Mouse (Mus musculus): ENCODE measurements around the gene Epha4.

Epha4 gene

GRCm38 (mm10) chr1:77439383-77440074 is 75.4 kb downstream of the Epha4 start:
- no peak for DNase-seq

GRCm38 (mm10) chr1:77438639-77439038 is 76.2 kb downstream of the Epha4 start:
- DNase-seq = no peak

- no peak for DNase-seq
These were observed 76.8 kb downstream of the Epha4 start for GRCm38 (mm10) chr1:77437881-77438610.

GRCm38 (mm10) chr1:77435045-77435444 is 79.8 kb downstream of the Epha4 start:
- DNase-seq = no peak

GRCm38 (mm10) chr1:77433148-77433547 is 81.7 kb downstream of the Epha4 start:
- no peak for DNase-seq

GRCm38 (mm10) chr1:77432489-77432888 is 82.4 kb downstream of the Epha4 start:
- DNase-seq = no peak

- no peak for DNase-seq
These were observed 85.7 kb downstream of the Epha4 start for GRCm38 (mm10) chr1:77429174-77429573.

- DNase-seq = no peak
These were observed 87.9 kb downstream of the Epha4 start for GRCm38 (mm10) chr1:77426956-77427355.

GRCm38 (mm10) chr1:77425171-77425570 is 89.7 kb downstream of the Epha4 start:
- DNase-seq = no peak

- DNase-seq = no peak
These were observed 93.8 kb downstream of the Epha4 start for GRCm38 (mm10) chr1:77421081-77421480.

GRCm38 (mm10) chr1:77420348-77420747 is 94.5 kb downstream of the Epha4 start:
- no peak for DNase-seq

GRCm38 (mm10) chr1:77416872-77417271 is 98.0 kb downstream of the Epha4 start:
- no peak for DNase-seq

- no peak for DNase-seq
These were observed 101.8 kb downstream of the Epha4 start for GRCm38 (mm10) chr1:77412871-77413669.

- peak in 1 of 2 experiments; percentile 6 for DNase-seq
These were observed 102.6 kb downstream of the Epha4 start for GRCm38 (mm10) chr1:77412285-77412684.

- no peak for DNase-seq
These were observed 103.7 kb downstream of the Epha4 start for GRCm38 (mm10) chr1:77411222-77411621.

GRCm38 (mm10) chr1:77410716-77411115 is 104.2 kb downstream of the Epha4 start:
- no peak for DNase-seq

- DNase-seq = no peak
These were observed 104.7 kb downstream of the Epha4 start for GRCm38 (mm10) chr1:77410153-77410552.

- DNase-seq = no peak
These were observed 105.4 kb downstream of the Epha4 start for GRCm38 (mm10) chr1:77409509-77409908.

GRCm38 (mm10) chr1:77407417-77407816 is 107.5 kb downstream of the Epha4 start:
- no peak for DNase-seq

- DNase-seq = no peak
These were observed 108.3 kb downstream of the Epha4 start for GRCm38 (mm10) chr1:77406631-77407030.

- DNase-seq = no peak
These were observed 110.4 kb downstream of the Epha4 start for GRCm38 (mm10) chr1:77404537-77404936.

- no peak for DNase-seq
These were observed 111.9 kb downstream of the Epha4 start for GRCm38 (mm10) chr1:77402942-77403341.

GRCm38 (mm10) chr1:77401465-77401864 is 113.4 kb downstream of the Epha4 start:
- DNase-seq = no peak

- no peak for DNase-seq
These were observed 123.3 kb downstream of the Epha4 start for GRCm38 (mm10) chr1:77391590-77391989.

Data from lung, postnatal 4 days (tissue).